Mouse (Mus musculus): ENCODE results near the gene Plekhg4. TPM values are rescaled to one million over a fixed set of nuclear protein-coding genes. Genes with fewer than 3 reads are reported as not detected.
A peak's percentile ranks its signal among the peaks of the same experiment; 100 is the strongest.

Gene Plekhg4
- total RNA-seq, 1 experiment: 3.1 TPM

GRCm38 (mm10) chr8:105397747-105398146, 24.7 kb downstream of the Plekhg4 start:
- no peak overlapping the region for H3K4me3 ChIP-seq (ENCODE audit: insufficient read depth in 1 of 2, low read depth in 1 of 2, low read length in 2 of 2, poor library complexity in 1 of 2, severe bottlenecking in 1 of 2)
- H3K27ac ChIP-seq (ENCODE audit: insufficient read depth, low read depth, low read length, poor library complexity, severe bottlenecking): no peak overlapping the region
- in situ Hi-C loops (cut with MboI; ENCODE audit: low sequenced_read_pairs in 2 of 2, unreplicated experiment in 2 of 2): no loop called here
- no peaks in the 10 kb centered on the region for H3K9me3 ChIP-seq (ENCODE audit: control insufficient read depth, insufficient read depth, low read depth, low read length)
- TF ChIP-seq ZC3H11A (IDR thresholded peaks at IDR 0.05; ENCODE audit: borderline replicate concordance, low read depth, low read length) (peak; percentile 28; the same call in 1 of the 2 replicates), HCFC1 (IDR thresholded peaks at IDR 0.05; ENCODE audit: borderline replicate concordance, insufficient read depth, low read length) (no peak), CHD2 (IDR thresholded peaks at IDR 0.05; ENCODE audit: low read depth, low read length) (no peak), MAFK (IDR thresholded peaks at IDR 0.05; ENCODE audit: insufficient read depth, low read depth, low read length) (no peak), ZNF384 (IDR thresholded peaks at IDR 0.05; ENCODE audit: low read depth, low read length) (no peak)
- no peak overlapping the region for H3K9ac ChIP-seq (ENCODE audit: insufficient read depth, low read depth, low read length, poor library complexity, severe bottlenecking)
- peaks cover 3 to 14% of the 10 kb centered on the region in 2 experiments; a peak in 3 of 4 replicates for H3K4me1 ChIP-seq (ENCODE audit: control insufficient read depth in 2 of 2, insufficient read depth in 2 of 2, low read length in 2 of 2, poor library complexity in 1 of 2)
- peak; percentile 47 for DNase-seq (ENCODE audit: low read depth, low spot score)
- no peaks in the 10 kb centered on the region for H3K36me3 ChIP-seq (ENCODE audit: control insufficient read depth, insufficient read depth, low read length, poor library complexity, severe bottlenecking)

GRCm38 (mm10) chr8:105400016-105400415, 26.9 kb downstream of the Plekhg4 start:
- H3K36me3 ChIP-seq (ENCODE audit: control insufficient read depth, insufficient read depth, low read length, poor library complexity, severe bottlenecking): no peaks in the 10 kb centered on the region
- H3K4me1 ChIP-seq (ENCODE audit: control insufficient read depth in 2 of 2, insufficient read depth in 2 of 2, low read length in 2 of 2, poor library complexity in 1 of 2): peaks cover 0 to 9% of the 10 kb centered on the region in 2 experiments; a peak in 1 of 4 replicates
- in situ Hi-C loops (cut with MboI; ENCODE audit: low sequenced_read_pairs in 2 of 2, unreplicated experiment in 2 of 2): no loop called here
- H3K9ac ChIP-seq (ENCODE audit: insufficient read depth, low read depth, low read length, poor library complexity, severe bottlenecking): no peak overlapping the region
- H3K27ac ChIP-seq (ENCODE audit: insufficient read depth, low read depth, low read length, poor library complexity, severe bottlenecking): no peak overlapping the region
- TF ChIP-seq MAFK (IDR thresholded peaks at IDR 0.05; ENCODE audit: insufficient read depth, low read depth, low read length) (no peak), CHD2 (IDR thresholded peaks at IDR 0.05; ENCODE audit: low read depth, low read length) (no peak), HCFC1 (IDR thresholded peaks at IDR 0.05; ENCODE audit: borderline replicate concordance, insufficient read depth, low read length) (no peak), ZC3H11A (IDR thresholded peaks at IDR 0.05; ENCODE audit: borderline replicate concordance, low read depth, low read length) (no peak), ZNF384 (IDR thresholded peaks at IDR 0.05; ENCODE audit: low read depth, low read length) (no peak)
- H3K9me3 ChIP-seq (ENCODE audit: control insufficient read depth, insufficient read depth, low read depth, low read length): no peaks in the 10 kb centered on the region
- no peak for DNase-seq (ENCODE audit: low read depth, low spot score)
- H3K4me3 ChIP-seq (ENCODE audit: insufficient read depth in 1 of 2, low read depth in 1 of 2, low read length in 2 of 2, poor library complexity in 1 of 2, severe bottlenecking in 1 of 2): no peak overlapping the region

- Histone ChIP-seq H3K9me3 (ENCODE audit: control insufficient read depth, insufficient read depth, low read depth, low read length) (no peaks in the 10 kb centered on the region), H3K9ac (ENCODE audit: insufficient read depth, low read depth, low read length, poor library complexity, severe bottlenecking) (no peak overlapping the region), H3K36me3 (ENCODE audit: control insufficient read depth, insufficient read depth, low read length, poor library complexity, severe bottlenecking) (no peaks in the 10 kb centered on the region), H3K4me3 (ENCODE audit: insufficient read depth in 1 of 2, low read depth in 1 of 2, low read length in 2 of 2, poor library complexity in 1 of 2, severe bottlenecking in 1 of 2) (no peak overlapping the region), H3K4me1 (ENCODE audit: control insufficient read depth in 2 of 2, insufficient read depth in 2 of 2, low read length in 2 of 2, poor library complexity in 1 of 2) (0 out of 4 replicates have a peak, but pooled peaks cover 0 to 3% of the 10 kb centered on the region in 2 experiments), H3K27ac (ENCODE audit: insufficient read depth, low read depth, low read length, poor library complexity, severe bottlenecking) (no peak overlapping the region)
- no peak for DNase-seq (ENCODE audit: low read depth, low spot score)
- TF ChIP-seq ZNF384 (IDR thresholded peaks at IDR 0.05; ENCODE audit: low read depth, low read length) (no peak), MAFK (IDR thresholded peaks at IDR 0.05; ENCODE audit: insufficient read depth, low read depth, low read length) (no peak), CHD2 (IDR thresholded peaks at IDR 0.05; ENCODE audit: low read depth, low read length) (no peak), HCFC1 (IDR thresholded peaks at IDR 0.05; ENCODE audit: borderline replicate concordance, insufficient read depth, low read length) (no peak)
- in situ Hi-C loops (cut with MboI; ENCODE audit: low sequenced_read_pairs in 2 of 2, unreplicated experiment in 2 of 2): no loop called here
Observed at GRCm38 (mm10) chr8:105403467-105403866, 30.4 kb downstream of the Plekhg4 start.

DNA sequence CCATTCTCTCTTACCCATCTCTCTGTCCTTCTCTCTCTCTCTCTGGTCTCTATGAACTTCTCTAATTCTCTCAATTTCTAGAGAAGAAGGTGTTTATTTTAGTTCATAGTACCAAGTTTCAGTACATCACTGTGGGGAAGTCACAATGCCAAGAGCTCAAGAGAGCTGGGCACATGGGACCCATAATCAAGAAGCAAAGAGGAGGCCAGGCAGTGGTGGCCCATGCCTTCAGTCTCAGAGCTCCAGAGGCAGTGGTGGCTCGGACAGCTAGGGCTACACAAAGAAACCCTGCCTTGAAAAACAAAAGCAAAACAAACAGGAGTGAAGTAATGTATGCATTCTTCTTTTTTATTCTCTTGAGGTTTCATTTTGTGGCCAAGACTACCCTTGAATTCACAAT, 31.4 kb downstream of the Plekhg4 start:
- no peak for DNase-seq (ENCODE audit: low read depth, low spot score)
- H3K4me1 ChIP-seq (ENCODE audit: control insufficient read depth in 2 of 2, insufficient read depth in 2 of 2, low read length in 2 of 2, poor library complexity in 1 of 2): 0 out of 4 replicates have a peak, but pooled peaks cover 0 to 3% of the 10 kb centered on the region in 2 experiments
- H3K9ac ChIP-seq (ENCODE audit: insufficient read depth, low read depth, low read length, poor library complexity, severe bottlenecking): no peak overlapping the region
- no peak overlapping the region for H3K27ac ChIP-seq (ENCODE audit: insufficient read depth, low read depth, low read length, poor library complexity, severe bottlenecking)
- no peak overlapping the region for H3K4me3 ChIP-seq (ENCODE audit: insufficient read depth in 1 of 2, low read depth in 1 of 2, low read length in 2 of 2, poor library complexity in 1 of 2, severe bottlenecking in 1 of 2)
- in situ Hi-C loops (cut with MboI; ENCODE audit: low sequenced_read_pairs in 2 of 2, unreplicated experiment in 2 of 2): no loop called here
- H3K36me3 ChIP-seq (ENCODE audit: control insufficient read depth, insufficient read depth, low read length, poor library complexity, severe bottlenecking): no peaks in the 10 kb centered on the region
- TF ChIP-seq MAFK (IDR thresholded peaks at IDR 0.05; ENCODE audit: insufficient read depth, low read depth, low read length) (no peak), ZNF384 (IDR thresholded peaks at IDR 0.05; ENCODE audit: low read depth, low read length) (no peak), CHD2 (IDR thresholded peaks at IDR 0.05; ENCODE audit: low read depth, low read length) (no peak), HCFC1 (IDR thresholded peaks at IDR 0.05; ENCODE audit: borderline replicate concordance, insufficient read depth, low read length) (no peak), ZC3H11A (IDR thresholded peaks at IDR 0.05; ENCODE audit: borderline replicate concordance, low read depth, low read length) (no peak)
- H3K9me3 ChIP-seq (ENCODE audit: control insufficient read depth, insufficient read depth, low read depth, low read length): no peaks in the 10 kb centered on the region

DNA sequence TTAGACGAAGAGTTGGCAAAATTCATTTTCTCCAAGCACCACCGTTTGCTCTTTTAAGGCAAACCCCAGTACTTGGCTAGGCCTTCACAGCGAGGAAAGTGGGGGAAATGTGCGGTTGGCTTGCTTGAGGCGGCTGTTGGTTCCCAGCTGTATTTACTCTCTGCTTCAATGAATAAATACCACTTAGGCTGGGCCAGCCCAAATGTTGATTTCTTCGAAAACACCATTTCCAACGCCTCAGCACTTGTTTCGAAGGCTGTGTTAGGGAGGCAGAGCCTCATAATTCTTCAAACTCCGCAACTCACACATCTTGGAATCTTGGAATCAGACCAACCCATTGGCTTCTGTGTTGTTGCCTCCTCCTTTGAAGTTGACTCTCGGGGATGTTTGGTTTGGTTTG, 33.3 kb downstream of the Plekhg4 start:
- no peak overlapping the region for H3K27ac ChIP-seq (ENCODE audit: insufficient read depth, low read depth, low read length, poor library complexity, severe bottlenecking)
- no peak for TF ChIP-seq CHD2 (IDR thresholded peaks at IDR 0.05; ENCODE audit: low read depth, low read length)
- no peak for TF ChIP-seq ZC3H11A (IDR thresholded peaks at IDR 0.05; ENCODE audit: borderline replicate concordance, low read depth, low read length)
- TF ChIP-seq MAFK (IDR thresholded peaks at IDR 0.05; ENCODE audit: insufficient read depth, low read depth, low read length): no peak
- no peak for TF ChIP-seq ZNF384 (IDR thresholded peaks at IDR 0.05; ENCODE audit: low read depth, low read length)
- TF ChIP-seq HCFC1 (IDR thresholded peaks at IDR 0.05; ENCODE audit: borderline replicate concordance, insufficient read depth, low read length): no peak
- H3K4me1 ChIP-seq (ENCODE audit: control insufficient read depth in 2 of 2, insufficient read depth in 2 of 2, low read length in 2 of 2, poor library complexity in 1 of 2): 0 out of 4 replicates have a peak, but pooled peaks cover 0 to under 1% of the 10 kb centered on the region in 2 experiments
- H3K9ac ChIP-seq (ENCODE audit: insufficient read depth, low read depth, low read length, poor library complexity, severe bottlenecking): no peak overlapping the region
- no peak for DNase-seq (ENCODE audit: low read depth, low spot score)
- in situ Hi-C loops (cut with MboI; ENCODE audit: low sequenced_read_pairs in 2 of 2, unreplicated experiment in 2 of 2): no loop called here
- H3K36me3 ChIP-seq (ENCODE audit: control insufficient read depth, insufficient read depth, low read length, poor library complexity, severe bottlenecking): no peaks in the 10 kb centered on the region
- no peaks in the 10 kb centered on the region for H3K9me3 ChIP-seq (ENCODE audit: control insufficient read depth, insufficient read depth, low read depth, low read length)
- H3K4me3 ChIP-seq (ENCODE audit: insufficient read depth in 1 of 2, low read depth in 1 of 2, low read length in 2 of 2, poor library complexity in 1 of 2, severe bottlenecking in 1 of 2): no peak overlapping the region

Measured in ES-E14 (cell line).